Mouse (Mus musculus): ENCODE results near the gene Tmem52b. TPM values are rescaled to one million over a fixed set of nuclear protein-coding genes. Genes with fewer than 3 reads are reported as not detected.

The Tmem52b gene
- polyA plus RNA-seq, 1 experiment from 2014 or later = not detected

DNA sequence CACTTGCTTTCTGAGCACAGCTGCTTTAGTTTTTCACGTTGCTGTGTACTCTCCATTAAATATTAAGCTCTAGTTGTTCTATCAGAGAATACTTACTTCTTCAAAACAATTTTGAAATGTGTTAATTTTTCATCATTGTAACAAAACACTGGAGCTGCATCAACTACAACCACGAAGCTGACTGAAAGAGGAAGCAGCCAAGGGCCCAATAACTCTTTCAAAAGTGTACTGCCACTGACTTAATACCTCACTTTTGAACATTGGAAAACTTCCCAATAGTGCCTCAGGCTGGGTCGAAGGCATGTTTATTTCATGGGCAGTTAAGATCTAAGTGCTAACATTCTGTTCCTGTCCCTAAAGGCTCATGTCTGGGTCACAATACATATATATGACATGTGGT is 35.7 kb downstream of the Tmem52b start:
- no peaks in the 10 kb centered on the region for H3K36me3 ChIP-seq
- no peak overlapping the region for H3K27ac ChIP-seq (replicated peaks)
- no peaks in the 10 kb centered on the region for H3K9me3 ChIP-seq (replicated peaks)
- ATAC-seq (ENCODE audit: insufficient number of reproducible peaks, low FRiP score, low TSS enrichment, low read depth) = no peak
- 70% methylated on average over 3 of the region's 3 CpGs for WGBS
- no peaks in the 10 kb centered on the region for H3K4me1 ChIP-seq
- no peak overlapping the region for H3K9ac ChIP-seq
- no peaks in the 10 kb centered on the region for H3K27me3 ChIP-seq
- H3K4me3 ChIP-seq (replicated peaks) = no peak overlapping the region
- H3K4me2 ChIP-seq (replicated peaks) = no peak overlapping the region

DNA sequence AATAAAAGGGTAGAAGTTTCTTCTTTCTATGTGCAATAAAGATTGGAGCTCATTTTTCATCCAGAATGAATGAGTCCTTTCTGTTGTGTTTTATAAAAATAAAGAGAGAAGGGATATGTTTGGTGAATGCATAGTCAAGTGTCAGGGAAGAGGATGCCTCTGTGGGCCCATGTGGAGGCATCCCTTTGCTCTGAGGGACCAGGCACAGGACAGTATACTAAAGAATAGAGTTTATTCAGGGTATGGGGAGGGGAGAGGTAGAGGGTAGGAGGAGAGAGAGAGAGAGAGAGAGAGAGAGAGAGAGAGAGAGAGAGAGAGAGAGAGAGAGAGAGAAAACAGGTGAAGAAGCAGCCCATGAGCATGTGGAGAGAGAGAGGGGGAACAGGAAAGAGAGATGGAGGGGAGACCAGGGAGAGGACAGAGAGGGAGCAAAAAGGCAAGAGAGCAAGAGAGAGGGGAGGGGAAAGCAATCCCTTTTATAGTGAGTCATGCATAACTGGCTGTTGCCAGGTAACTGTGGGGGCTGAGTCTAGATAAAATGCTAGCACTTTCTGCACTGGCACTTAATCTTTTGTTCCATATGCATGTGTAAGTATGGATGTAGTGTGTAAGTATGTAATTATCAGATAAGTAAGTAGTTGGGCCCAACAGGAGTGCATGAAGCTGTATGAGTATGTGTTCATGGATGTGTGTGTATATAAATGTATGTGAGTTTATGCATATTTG is 45.1 kb downstream of the Tmem52b start:
- H3K4me3 ChIP-seq (replicated peaks) = no peak overlapping the region
- no peaks in the 10 kb centered on the region for H3K36me3 ChIP-seq
- H3K4me1 ChIP-seq = no peaks in the 10 kb centered on the region
- no peaks in the 10 kb centered on the region for H3K27me3 ChIP-seq
- ATAC-seq (ENCODE audit: insufficient number of reproducible peaks, low FRiP score, low TSS enrichment, low read depth) = no peak
- no peak overlapping the region for H3K9ac ChIP-seq
- no peak overlapping the region for H3K27ac ChIP-seq (replicated peaks)
- H3K4me2 ChIP-seq (replicated peaks) = no peak overlapping the region
- H3K9me3 ChIP-seq (replicated peaks) = no peaks in the 10 kb centered on the region

DNA sequence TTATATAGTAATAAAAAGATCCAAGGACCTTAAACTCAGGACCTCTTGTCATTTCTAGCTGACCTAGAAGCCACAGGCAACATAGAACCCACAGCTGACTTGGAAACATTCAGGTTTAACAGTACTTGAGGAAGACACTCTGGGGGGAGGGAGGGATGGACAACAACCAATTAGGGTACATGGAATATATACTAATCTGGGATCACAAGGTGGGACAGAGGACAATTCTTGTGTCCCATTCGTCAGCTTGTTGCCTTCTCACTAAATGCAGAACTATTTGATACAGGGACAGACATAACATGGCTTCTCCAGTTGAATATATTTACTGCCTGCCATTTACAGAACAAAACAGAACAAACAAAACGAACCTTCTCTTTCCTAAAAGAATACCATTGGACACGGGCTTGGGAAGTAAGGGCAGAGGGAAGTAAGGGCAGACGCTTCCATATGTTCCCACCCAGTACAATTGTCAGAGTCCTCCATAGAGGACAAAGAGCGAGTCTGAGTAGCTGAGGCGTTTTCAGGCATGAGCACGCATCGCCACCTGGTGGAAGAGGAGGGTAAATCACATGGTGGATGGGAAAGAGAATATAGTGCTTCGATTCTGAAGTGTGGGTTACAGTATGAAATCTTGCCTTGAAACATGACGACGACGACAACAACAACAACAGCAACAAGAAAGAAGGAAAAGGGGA is 46.7 kb downstream of the Tmem52b start:
- no peak overlapping the region for H3K9ac ChIP-seq
- no peaks in the 10 kb centered on the region for H3K9me3 ChIP-seq (replicated peaks)
- no peaks in the 10 kb centered on the region for H3K36me3 ChIP-seq
- no peak overlapping the region for H3K27ac ChIP-seq (replicated peaks)
- H3K4me1 ChIP-seq = no peaks in the 10 kb centered on the region
- no peaks in the 10 kb centered on the region for H3K27me3 ChIP-seq
- WGBS = 18% methylated on average over 12 of the region's 12 CpGs
- no peak overlapping the region for H3K4me2 ChIP-seq (replicated peaks)
- ATAC-seq (ENCODE audit: insufficient number of reproducible peaks, low FRiP score, low TSS enrichment, low read depth) = 0 out of 2 replicates have a peak, but pooled peaks have one; percentile 65
- no peak overlapping the region for H3K4me3 ChIP-seq (replicated peaks)

DNA sequence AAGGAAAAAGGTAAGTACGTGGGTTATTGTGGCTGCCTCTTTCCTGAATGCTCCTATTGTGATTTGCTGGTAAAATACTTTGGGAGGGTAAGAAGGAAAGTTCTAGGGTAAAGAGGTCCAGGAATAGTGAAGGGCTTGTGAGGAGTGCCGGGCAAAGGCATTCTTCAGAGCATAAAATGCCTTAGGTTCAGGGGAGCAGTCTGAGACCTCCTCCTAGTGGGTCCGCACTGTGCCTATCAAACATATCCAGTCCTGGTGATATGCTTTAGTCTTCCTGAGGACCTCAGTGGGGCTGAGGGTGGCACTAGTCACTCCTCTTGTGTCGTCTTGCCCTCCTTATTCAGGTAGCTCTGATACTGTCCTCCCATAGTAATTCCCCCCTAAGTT is 47.3 kb downstream of the Tmem52b start:
- Histone ChIP-seq H3K9ac (no peak overlapping the region), H3K27ac (replicated peaks) (no peak overlapping the region), H3K4me1 (no peaks in the 10 kb centered on the region), H3K27me3 (no peaks in the 10 kb centered on the region), H3K9me3 (replicated peaks) (no peaks in the 10 kb centered on the region), H3K4me3 (replicated peaks) (no peak overlapping the region), H3K4me2 (replicated peaks) (no peak overlapping the region), H3K36me3 (no peaks in the 10 kb centered on the region)
- WGBS = 56% methylated on average over 4 of the region's 4 CpGs
- ATAC-seq (ENCODE audit: insufficient number of reproducible peaks, low FRiP score, low TSS enrichment, low read depth) = no peak

DNA sequence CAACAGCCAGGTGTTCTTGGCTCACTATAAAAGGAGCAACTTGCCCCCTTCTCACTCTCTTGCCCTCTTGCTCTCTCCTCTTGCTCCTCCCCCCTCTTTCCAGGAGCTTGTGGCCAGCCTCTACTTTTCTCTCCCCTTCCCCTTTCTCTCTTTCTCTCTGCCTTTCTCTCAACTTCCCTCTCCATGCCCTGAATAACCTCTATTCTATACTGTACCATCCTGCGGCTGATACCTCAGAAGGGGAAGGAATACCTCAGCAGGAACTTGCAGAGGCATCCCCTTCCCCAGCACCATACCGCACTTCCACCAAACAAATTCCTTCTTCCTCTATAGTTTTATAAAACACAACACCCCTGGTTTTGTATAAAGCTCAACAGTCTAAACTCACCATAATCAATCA is 52.9 kb downstream of the Tmem52b start:
- Histone ChIP-seq H3K9me3 (replicated peaks) (no peaks in the 10 kb centered on the region), H3K4me1 (no peaks in the 10 kb centered on the region), H3K36me3 (no peaks in the 10 kb centered on the region), H3K4me2 (replicated peaks) (no peak overlapping the region), H3K4me3 (replicated peaks) (no peak overlapping the region), H3K27ac (replicated peaks) (no peak overlapping the region), H3K9ac (no peak overlapping the region), H3K27me3 (no peaks in the 10 kb centered on the region)
- ATAC-seq (ENCODE audit: insufficient number of reproducible peaks, low FRiP score, low TSS enrichment, low read depth) = no peak
- 78% methylated on average over 2 of the region's 2 CpGs for WGBS

Other genes starting within 250 kb of the Tmem52b start
- gene Cd69, start 237.1 kb upstream of the Tmem52b start, polyA plus RNA-seq (2015; fragmentation: Nextera tagmentation; extraction: Ambion mirVana) = 0.25 and 0.41 TPM in 2 replicates
- gene 4922502D21Rik, start 180.8 kb upstream of the Tmem52b start, polyA plus RNA-seq (2015; fragmentation: Nextera tagmentation; extraction: Ambion mirVana) = 0.41 and 0.47 TPM in 2 replicates
- 2.5 and 2.7 TPM in 2 replicates for gene Clec12a, start 169.9 kb upstream of the Tmem52b start, polyA plus RNA-seq (2015; fragmentation: Nextera tagmentation; extraction: Ambion mirVana)
- 0.11 TPM in 1 of 2 replicates, not detected in the other for gene Clec12b, start 126.7 kb upstream of the Tmem52b start, polyA plus RNA-seq (2015; fragmentation: Nextera tagmentation; extraction: Ambion mirVana)
- 0.33 and 0.57 TPM in 2 replicates for gene Clec1b, start 115.3 kb upstream of the Tmem52b start, polyA plus RNA-seq (2015; fragmentation: Nextera tagmentation; extraction: Ambion mirVana)
- 0.08 TPM in 1 of 2 replicates, not detected in the other for gene Clec9a, start 103.7 kb upstream of the Tmem52b start, polyA plus RNA-seq (2015; fragmentation: Nextera tagmentation; extraction: Ambion mirVana)
- 2.4 and 2.5 TPM in 2 replicates for gene Clec1a, start 60.6 kb upstream of the Tmem52b start, polyA plus RNA-seq (2015; fragmentation: Nextera tagmentation; extraction: Ambion mirVana)
- not detected in 2 replicates for gene Olr1, start 5.4 kb upstream of the Tmem52b start, polyA plus RNA-seq (2015; fragmentation: Nextera tagmentation; extraction: Ambion mirVana)
- gene Gabarapl1, start 20.6 kb downstream of the Tmem52b start, polyA plus RNA-seq (2015; fragmentation: Nextera tagmentation; extraction: Ambion mirVana) = 53.2 and 54.4 TPM in 2 replicates
- gene Klre1, start 65.3 kb downstream of the Tmem52b start, polyA plus RNA-seq (2015; fragmentation: Nextera tagmentation; extraction: Ambion mirVana) = 0.13 TPM in 1 of 2 replicates, not detected in the other
- gene Klrd1, start 79.2 kb downstream of the Tmem52b start, polyA plus RNA-seq (2015; fragmentation: Nextera tagmentation; extraction: Ambion mirVana) = 0.37 TPM in 1 of 2 replicates, not detected in the other
- gene Klrk1, start 111.3 kb downstream of the Tmem52b start, polyA plus RNA-seq (2015; fragmentation: Nextera tagmentation; extraction: Ambion mirVana) = 0.16 TPM in 1 of 2 replicates, not detected in the other
- gene Klrc3, start 130.8 kb downstream of the Tmem52b start, polyA plus RNA-seq (2015; fragmentation: Nextera tagmentation; extraction: Ambion mirVana) = not detected in 2 replicates
- not detected in 2 replicates for gene Klrc2, start 148.1 kb downstream of the Tmem52b start, polyA plus RNA-seq (2015; fragmentation: Nextera tagmentation; extraction: Ambion mirVana)
- 0.24 TPM in 1 of 2 replicates, not detected in the other for gene Klrc1, start 166.4 kb downstream of the Tmem52b start, polyA plus RNA-seq (2015; fragmentation: Nextera tagmentation; extraction: Ambion mirVana)
- not detected in 2 replicates for gene Klri1, start 204.6 kb downstream of the Tmem52b start, polyA plus RNA-seq (2015; fragmentation: Nextera tagmentation; extraction: Ambion mirVana)
- not detected in 2 replicates for gene Klri2, start 227.9 kb downstream of the Tmem52b start, polyA plus RNA-seq (2015; fragmentation: Nextera tagmentation; extraction: Ambion mirVana)